Mouse (Mus musculus): ENCODE data around the gene Slc26a1. TPM values are rescaled to one million over a fixed set of nuclear protein-coding genes. Genes with fewer than 3 reads are reported as not detected.

The Slc26a1 gene
- polyA plus RNA-seq, 1 experiment: 0.44 TPM

- H3K4me1 ChIP-seq (replicated peaks; ENCODE audit: control insufficient read depth, insufficient read depth, low read length): no peaks in the 10 kb centered on the region
- 79% methylated on average over 25 of the region's 25 CpGs for WGBS
- no peak for DNase-seq
- no peak overlapping the region for H3K27ac ChIP-seq (ENCODE audit: control insufficient read depth, insufficient read depth, low read length)
- no peak overlapping the region for H3K4me3 ChIP-seq (ENCODE audit: control insufficient read depth, insufficient read depth, low read length)
- no peaks in the 10 kb centered on the region for H3K27me3 ChIP-seq (ENCODE audit: control insufficient read depth, insufficient read depth, low read length)
- H3K36me3 ChIP-seq (ENCODE audit: control insufficient read depth, insufficient read depth, low read length): no peaks in the 10 kb centered on the region
- TF ChIP-seq POLR2A (IDR thresholded peaks at IDR 0.05; ENCODE audit: control insufficient read depth, extremely low read depth, insufficient read depth, low read length, poor library complexity): no peak
- no peak for TF ChIP-seq CTCF (IDR thresholded peaks at IDR 0.05; ENCODE audit: borderline replicate concordance, control insufficient read depth, extremely low read depth, insufficient read depth, low read length, poor library complexity)
Measured at GRCm38 (mm10) chr5:108677605-108678295, 2.4 kb upstream of the Slc26a1 start.

- Histone ChIP-seq H3K4me1 (replicated peaks; ENCODE audit: control insufficient read depth, insufficient read depth, low read length) (no peaks in the 10 kb centered on the region), H3K27ac (ENCODE audit: control insufficient read depth, insufficient read depth, low read length) (no peak overlapping the region), H3K4me3 (ENCODE audit: control insufficient read depth, insufficient read depth, low read length) (no peak overlapping the region), H3K36me3 (ENCODE audit: control insufficient read depth, insufficient read depth, low read length) (no peaks in the 10 kb centered on the region), H3K27me3 (ENCODE audit: control insufficient read depth, insufficient read depth, low read length) (no peaks in the 10 kb centered on the region)
- no peak for DNase-seq
- TF ChIP-seq CTCF (IDR thresholded peaks at IDR 0.05; ENCODE audit: borderline replicate concordance, control insufficient read depth, extremely low read depth, insufficient read depth, low read length, poor library complexity) (no peak), POLR2A (IDR thresholded peaks at IDR 0.05; ENCODE audit: control insufficient read depth, extremely low read depth, insufficient read depth, low read length, poor library complexity) (no peak)
- WGBS: 88% methylated on average over 5 of the region's 5 CpGs
Measured at GRCm38 (mm10) chr5:108676772-108677498, 1.6 kb upstream of the Slc26a1 start.

- no peak overlapping the region for H3K27ac ChIP-seq (ENCODE audit: control insufficient read depth, insufficient read depth, low read length)
- no peaks in the 10 kb centered on the region for H3K27me3 ChIP-seq (ENCODE audit: control insufficient read depth, insufficient read depth, low read length)
- TF ChIP-seq POLR2A (IDR thresholded peaks at IDR 0.05; ENCODE audit: control insufficient read depth, extremely low read depth, insufficient read depth, low read length, poor library complexity): no peak
- TF ChIP-seq CTCF (IDR thresholded peaks at IDR 0.05; ENCODE audit: borderline replicate concordance, control insufficient read depth, extremely low read depth, insufficient read depth, low read length, poor library complexity): no peak
- H3K4me1 ChIP-seq (replicated peaks; ENCODE audit: control insufficient read depth, insufficient read depth, low read length): peaks cover 5% of the 10 kb centered on the region
- DNase-seq: no peak
- H3K36me3 ChIP-seq (ENCODE audit: control insufficient read depth, insufficient read depth, low read length): no peaks in the 10 kb centered on the region
- WGBS: 94% methylated on average over 2 of the region's 2 CpGs
- H3K4me3 ChIP-seq (ENCODE audit: control insufficient read depth, insufficient read depth, low read length): no peak overlapping the region
Measured at GRCm38 (mm10) chr5:108674624-108675023, 745 bp downstream of the Slc26a1 start.

- no peaks in the 10 kb centered on the region for H3K36me3 ChIP-seq (ENCODE audit: control insufficient read depth, insufficient read depth, low read length)
- H3K27ac ChIP-seq (ENCODE audit: control insufficient read depth, insufficient read depth, low read length): no peak overlapping the region
- no peak overlapping the region for H3K4me3 ChIP-seq (ENCODE audit: control insufficient read depth, insufficient read depth, low read length)
- no peak for DNase-seq
- H3K27me3 ChIP-seq (ENCODE audit: control insufficient read depth, insufficient read depth, low read length): no peaks in the 10 kb centered on the region
- TF ChIP-seq CTCF (IDR thresholded peaks at IDR 0.05; ENCODE audit: borderline replicate concordance, control insufficient read depth, extremely low read depth, insufficient read depth, low read length, poor library complexity) (no peak), POLR2A (IDR thresholded peaks at IDR 0.05; ENCODE audit: control insufficient read depth, extremely low read depth, insufficient read depth, low read length, poor library complexity) (no peak)
- WGBS: 98% methylated on average over 12 of the region's 12 CpGs
- peaks cover 9% of the 10 kb centered on the region for H3K4me1 ChIP-seq (replicated peaks; ENCODE audit: control insufficient read depth, insufficient read depth, low read length)
Measured at GRCm38 (mm10) chr5:108671757-108672156, 3.6 kb downstream of the Slc26a1 start.

- peak; percentile 65 for DNase-seq
- TF ChIP-seq POLR2A (IDR thresholded peaks at IDR 0.05; ENCODE audit: control insufficient read depth, extremely low read depth, insufficient read depth, low read length, poor library complexity): no peak
- no peak for TF ChIP-seq CTCF (IDR thresholded peaks at IDR 0.05; ENCODE audit: borderline replicate concordance, control insufficient read depth, extremely low read depth, insufficient read depth, low read length, poor library complexity)
- H3K4me1 ChIP-seq (replicated peaks; ENCODE audit: control insufficient read depth, insufficient read depth, low read length): peaks cover 9% of the 10 kb centered on the region
- no peaks in the 10 kb centered on the region for H3K36me3 ChIP-seq (ENCODE audit: control insufficient read depth, insufficient read depth, low read length)
- no peak overlapping the region for H3K27ac ChIP-seq (ENCODE audit: control insufficient read depth, insufficient read depth, low read length)
- H3K4me3 ChIP-seq (ENCODE audit: control insufficient read depth, insufficient read depth, low read length): no peak overlapping the region
- no peaks in the 10 kb centered on the region for H3K27me3 ChIP-seq (ENCODE audit: control insufficient read depth, insufficient read depth, low read length)
Measured at GRCm38 (mm10) chr5:108670785-108671184, 4.6 kb downstream of the Slc26a1 start.

GRCm38 (mm10) chr5:108669986-108670385 is 5.4 kb downstream of the Slc26a1 start:
- H3K36me3 ChIP-seq (ENCODE audit: control insufficient read depth, insufficient read depth, low read length): no peaks in the 10 kb centered on the region
- H3K27me3 ChIP-seq (ENCODE audit: control insufficient read depth, insufficient read depth, low read length): no peaks in the 10 kb centered on the region
- H3K4me3 ChIP-seq (ENCODE audit: control insufficient read depth, insufficient read depth, low read length): no peak overlapping the region
- DNase-seq: no peak
- WGBS: 70% methylated on average over 9 of the region's 9 CpGs
- H3K4me1 ChIP-seq (replicated peaks; ENCODE audit: control insufficient read depth, insufficient read depth, low read length): peaks cover 9% of the 10 kb centered on the region
- H3K27ac ChIP-seq (ENCODE audit: control insufficient read depth, insufficient read depth, low read length): no peak overlapping the region
- TF ChIP-seq POLR2A (IDR thresholded peaks at IDR 0.05; ENCODE audit: control insufficient read depth, extremely low read depth, insufficient read depth, low read length, poor library complexity): no peak
- TF ChIP-seq CTCF (IDR thresholded peaks at IDR 0.05; ENCODE audit: borderline replicate concordance, control insufficient read depth, extremely low read depth, insufficient read depth, low read length, poor library complexity): no peak
